Mouse (Mus musculus) testis, postnatal 10 days (tissue): ENCODE measurements around the gene Aunip.
"Not testable (repeated sequence)": the region's sequence is repeated elsewhere in the genome, so short reads cannot be mapped to it uniquely, and the experiment has no call there.

Source experiments
- DNase-seq: peaks from one replicate; pipeline ENCODE4 v3.0.0; 2021; ENCODE audit warnings: low spot score

Aunip gene

GRCm38 (mm10) chr4:134485151-134485900, 25.5 kb upstream of the Aunip start:
- no peak for DNase-seq

GRCm38 (mm10) chr4:134488211-134488610, 22.6 kb upstream of the Aunip start:
- no peak for DNase-seq

GRCm38 (mm10) chr4:134489986-134490665, 20.7 kb upstream of the Aunip start:
- DNase-seq = no peak

- DNase-seq = peak; percentile 61
Observed at GRCm38 (mm10) chr4:134491716-134492115, 19.1 kb upstream of the Aunip start.

- not testable (repeated sequence) for DNase-seq
Observed at GRCm38 (mm10) chr4:134494161-134494560, 16.6 kb upstream of the Aunip start.

- peak; percentile 53 for DNase-seq
Observed at GRCm38 (mm10) chr4:134494780-134495545, 15.8 kb upstream of the Aunip start.

- DNase-seq = no peak
Observed at GRCm38 (mm10) chr4:134495546-134495923, 15.3 kb upstream of the Aunip start.

GRCm38 (mm10) chr4:134496595-134497210, 14.1 kb upstream of the Aunip start, which contains the start of gene Paqr7:
Gene Paqr7 (plus strand): TSS chr4:134496697.
- peak; percentile 85 for DNase-seq

- no peak for DNase-seq
Observed at GRCm38 (mm10) chr4:134497223-134497622, 13.6 kb upstream of the Aunip start.

GRCm38 (mm10) chr4:134497986-134498731, 12.6 kb upstream of the Aunip start:
- peak; percentile 56 for DNase-seq

- not testable (repeated sequence) for DNase-seq
Observed at GRCm38 (mm10) chr4:134498983-134499382, 11.8 kb upstream of the Aunip start.

- no peak for DNase-seq
Observed at GRCm38 (mm10) chr4:134501095-134501494, 9.7 kb upstream of the Aunip start.

GRCm38 (mm10) chr4:134503686-134504357, 7.0 kb upstream of the Aunip start:
- no peak for DNase-seq

GRCm38 (mm10) chr4:134505303-134505789, 5.5 kb upstream of the Aunip start:
- no peak for DNase-seq

GRCm38 (mm10) chr4:134505966-134506594, 4.7 kb upstream of the Aunip start:
- DNase-seq = no peak

- no peak for DNase-seq
Observed at GRCm38 (mm10) chr4:134506713-134507112, 4.1 kb upstream of the Aunip start.

GRCm38 (mm10) chr4:134510396-134510795, 403 bp upstream of the Aunip start:
- no peak for DNase-seq

- DNase-seq = no peak
Observed at GRCm38 (mm10) chr4:134511730-134512129, 931 bp downstream of the Aunip start.

- DNase-seq = peak; percentile 90
Observed at GRCm38 (mm10) chr4:134512798-134513197, 2.0 kb downstream of the Aunip start.

- no peak for DNase-seq
Observed at GRCm38 (mm10) chr4:134514309-134514930, 3.6 kb downstream of the Aunip start.
